In genomic region chr5:143757755-143758443, GRCm38 (mm10) we compare ENCODE assay signal across 8 mouse cellular contexts. TPM values are rescaled to one million over a fixed set of nuclear protein-coding genes. Genes with fewer than 3 reads are reported as not detected.
DNase-seq lines count a peak whose midpoint lies in the region; ATAC-seq and TF ChIP-seq lines count a peak whose summit lies in the region.

No protein-coding gene starts in this region.

- TF ChIP-seq CTCF in C2C12 (IDR thresholded peaks at IDR 0.05; ENCODE audit: control insufficient read depth, insufficient read depth, insufficient read length) = no peak

- no peak overlapping the region for H3ac ChIP-seq in C2C12 (ENCODE audit: control insufficient read depth, insufficient read length, low read depth)

- peak; percentile 16 for DNase-seq in fat pad, adult 2 months (ENCODE audit: extremely low read depth, low read depth, low spot score)
- peak; percentile 94 for DNase-seq in kidney, postnatal 10 days
- peak; percentile 56 to 70 for DNase-seq in natural killer cell, adult 2 months (ENCODE audit: low spot score in 2 of 2)

- no peaks in the 10 kb centered on the region for H3K79me2 ChIP-seq in C2C12 (ENCODE audit: control insufficient read depth, insufficient read depth)

- peak overlapping the region; percentile 77 for H3K4me2 ChIP-seq in heart, embryonic 13.5 days
- H3K4me2 ChIP-seq in liver, embryonic 12.5 days = peak overlapping the region; percentile 68
- H3K4me2 ChIP-seq in stomach, embryonic 15.5 days = peak overlapping the region; percentile 59

- H3K36me3 ChIP-seq in C2C12 (ENCODE audit: control insufficient read depth, insufficient read depth) = no peaks in the 10 kb centered on the region
- no peaks in the 10 kb centered on the region for H3K36me3 ChIP-seq in heart, embryonic 13.5 days
- no peaks in the 10 kb centered on the region for H3K36me3 ChIP-seq in liver, embryonic 12.5 days
- H3K36me3 ChIP-seq in stomach, embryonic 15.5 days = no peaks in the 10 kb centered on the region

- H3K9ac ChIP-seq in heart, embryonic 13.5 days = peak overlapping the region; percentile 81
- H3K9ac ChIP-seq in liver, embryonic 12.5 days = peak overlapping the region; percentile 42; the same call in 1 of the 2 replicates
- peak overlapping the region; percentile 6; the same call in 1 of the 2 replicates for H3K9ac ChIP-seq in stomach, embryonic 15.5 days

- H3K27ac ChIP-seq in brown adipose tissue, adult 24 weeks (replicated peaks; ENCODE audit: low read depth, low read length) = peak overlapping the region; percentile 56; the same call in 1 of the 2 replicates
- 0 out of 2 replicates have a peak overlapping the region, but pooled peaks have one; percentile 1 for H3K27ac ChIP-seq in heart, embryonic 13.5 days (replicated peaks)
- no peak overlapping the region for H3K27ac ChIP-seq in liver, embryonic 12.5 days
- no peak overlapping the region for H3K27ac ChIP-seq in stomach, embryonic 15.5 days

- WGBS in heart, embryonic 13.5 days = 22% methylated on average over 28 of the region's 28 CpGs
- WGBS in liver, embryonic 12.5 days (ENCODE audit: insufficient replicate concordance) = 20% methylated on average over 28 of the region's 28 CpGs
- WGBS in stomach, embryonic 15.5 days = 20% methylated on average over 28 of the region's 28 CpGs

- no peaks in the 10 kb centered on the region for H3K4me1 ChIP-seq in brown adipose tissue, adult 24 weeks (ENCODE audit: control insufficient read depth, insufficient read depth, insufficient read length, low read length)
- peaks cover 9% of the 10 kb centered on the region for H3K4me1 ChIP-seq in heart, embryonic 13.5 days
- peaks cover 14% of the 10 kb centered on the region; the same call in 1 of the 2 replicates for H3K4me1 ChIP-seq in liver, embryonic 12.5 days
- H3K4me1 ChIP-seq in stomach, embryonic 15.5 days = 0 out of 2 replicates have a peak, but pooled peaks cover 3% of the 10 kb centered on the region

- peak; percentile 72; the same call in 1 of the 2 replicates for ATAC-seq in heart, embryonic 13.5 days (ENCODE audit: extremely low read depth, insufficient number of reproducible peaks, low FRiP score, low TSS enrichment)
- peak; percentile 85 for ATAC-seq in liver, embryonic 12.5 days
- peak; percentile 94 for ATAC-seq in stomach, embryonic 15.5 days (ENCODE audit: insufficient read depth, low FRiP score, low read depth)

- peak overlapping the region; percentile 12 for H3K4me3 ChIP-seq in C2C12 (ENCODE audit: insufficient read depth, poor library complexity, severe bottlenecking)
- H3K4me3 ChIP-seq in brown adipose tissue, adult 24 weeks (ENCODE audit: insufficient read depth, low read depth, low read length) = peak overlapping the region; percentile 67
- H3K4me3 ChIP-seq in heart, embryonic 13.5 days = peak overlapping the region; percentile 59
- H3K4me3 ChIP-seq in liver, embryonic 12.5 days = peak overlapping the region; percentile 50
- peak overlapping the region; percentile 48 for H3K4me3 ChIP-seq in stomach, embryonic 15.5 days (replicated peaks)

- no peaks in the 10 kb centered on the region for H3K79me3 ChIP-seq in C2C12 (ENCODE audit: low read depth)

- H3K27me3 ChIP-seq in C2C12 (ENCODE audit: control insufficient read depth, insufficient read depth, insufficient read length) = peaks cover 11% of the 10 kb centered on the region
- peaks cover 9% of the 10 kb centered on the region; the same call in 1 of the 2 replicates for H3K27me3 ChIP-seq in heart, embryonic 13.5 days (replicated peaks)
- 0 out of 2 replicates have a peak, but pooled peaks cover 3% of the 10 kb centered on the region for H3K27me3 ChIP-seq in liver, embryonic 12.5 days (replicated peaks)
- no peaks in the 10 kb centered on the region for H3K27me3 ChIP-seq in stomach, embryonic 15.5 days (replicated peaks)

- H3K9me3 ChIP-seq in heart, embryonic 13.5 days = no peaks in the 10 kb centered on the region
- H3K9me3 ChIP-seq in liver, embryonic 12.5 days (replicated peaks) = no peaks in the 10 kb centered on the region
- H3K9me3 ChIP-seq in stomach, embryonic 15.5 days = no peaks in the 10 kb centered on the region

TF ChIP-seq in C2C12, 6 proteins besides CTCF, POLR2A, EP300 and RAD21:
- TF ChIP-seq FOSL1 (IDR thresholded peaks at IDR 0.05; ENCODE audit: insufficient read depth, low read length, poor library complexity, severe bottlenecking) (no peak), MAX (IDR thresholded peaks at IDR 0.05) (no peak), CEBPB (IDR thresholded peaks at IDR 0.05; ENCODE audit: low read depth) (no peak), MYOD1 (IDR thresholded peaks at IDR 0.05; ENCODE audit: control insufficient read depth, insufficient read length, low read depth) (no peak), MYOG (IDR thresholded peaks at IDR 0.05; ENCODE audit: control insufficient read depth, extremely low read depth, insufficient read length) (no peak), USF1 (IDR thresholded peaks at IDR 0.05; ENCODE audit: low read depth) (no peak)

RNA-seq across cellular contexts. Expression of gene Usp42, which starts 25.8 kb away (rescaled TPM):
- polyA plus RNA-seq in C2C12 (2012; fragmentation: generic; extraction: Trizol) = 4.8 TPM
- 2.9 and 6.6 TPM in 2 replicates for polyA plus RNA-seq in brown adipose tissue, adult 24 weeks (2012; ENCODE audit: insufficient read depth, insufficient read length, missing spikeins)
- polyA plus RNA-seq in heart, embryonic 13.5 days (2015; fragmentation: Nextera tagmentation; extraction: Ambion mirVana) = 10.9 and 11.2 TPM in 2 replicates
- polyA plus RNA-seq in liver, embryonic 12.5 days (2016; fragmentation: Nextera tagmentation; extraction: Ambion mirVana) = 8.0 and 8.4 TPM in 2 replicates
- polyA plus RNA-seq in stomach, embryonic 15.5 days (2015; fragmentation: Nextera tagmentation; extraction: Ambion mirVana) = 17.2 and 18.4 TPM in 2 replicates

RNA-seq across cellular contexts. Expression of gene Eif2ak1, which starts 59.7 kb away (rescaled TPM):
- 13.9 TPM for polyA plus RNA-seq in C2C12 (2012; fragmentation: generic; extraction: Trizol)
- 20.0 and 20.1 TPM in 2 replicates for polyA plus RNA-seq in brown adipose tissue, adult 24 weeks (2012; ENCODE audit: insufficient read depth, insufficient read length, missing spikeins)
- 26.7 and 26.9 TPM in 2 replicates for polyA plus RNA-seq in heart, embryonic 13.5 days (2015; fragmentation: Nextera tagmentation; extraction: Ambion mirVana)
- polyA plus RNA-seq in liver, embryonic 12.5 days (2016; fragmentation: Nextera tagmentation; extraction: Ambion mirVana) = 109 and 110 TPM in 2 replicates
- polyA plus RNA-seq in stomach, embryonic 15.5 days (2015; fragmentation: Nextera tagmentation; extraction: Ambion mirVana) = 34.3 and 36.1 TPM in 2 replicates

Comparison
In these comparisons a context has a peak if more than half of its experiments do, and no peak if none do; other contexts are left out.
1. H3K4me3 ChIP-seq: peak in every context shown above with its lines; median percentile 67 in brown adipose tissue, adult 24 weeks; 59 in heart, embryonic 13.5 days; 50 in liver, embryonic 12.5 days; 48 in stomach, embryonic 15.5 days; 12 in C2C12.
2. H3K27ac ChIP-seq: peak in brown adipose tissue, adult 24 weeks (single experiment) and heart, embryonic 13.5 days (single experiment); none in liver, embryonic 12.5 days (single experiment) and stomach, embryonic 15.5 days (single experiment).
3. DNase-seq: peak in every context shown above with its lines; median percentile 94 in kidney, postnatal 10 days; 63 in natural killer cell, adult 2 months; 16 in fat pad, adult 2 months.
4. H3K9ac ChIP-seq: peak in every context shown above with its lines; median percentile 81 in heart, embryonic 13.5 days; 42 in liver, embryonic 12.5 days; 6 in stomach, embryonic 15.5 days.
5. Peak in every context shown above with its lines, with median percentiles within 50 percentile points of each other: ATAC-seq and H3K4me2 ChIP-seq.